Mouse (Mus musculus) midbrain, embryonic 12.5 days (tissue): ENCODE measurements around the gene Trim7. TPM values are rescaled to one million over a fixed set of nuclear protein-coding genes. Genes with fewer than 3 reads are reported as not detected.
A peak's percentile ranks its signal among the peaks of the same experiment; 100 is the strongest.
"Not testable (repeated sequence)": the region's sequence is repeated elsewhere in the genome, so short reads cannot be mapped to it uniquely, and the experiment has no call there.

ENCODE experiments used
- ATAC-seq: fragments of 200-750 bp; cut with Nextera tagmentation; 2 replicates; pipeline ENCODE4 v1.8.0; 2017; ENCODE audit warnings: low read depth, moderate TSS enrichment, moderate library complexity; ENCODE audit not compliant: low FRiP score
- H3K27ac ChIP-seq: fragments of 300-500 bp; sonication (generic); replicated peaks from 2 replicates; pipeline ENCODE4 v1.5.1; 2016; ENCODE audit warnings: mild to moderate bottlenecking
- H3K27me3 ChIP-seq: fragments of 300-500 bp; sonication (generic); 2 replicates; pipeline ENCODE4 v1.6.1; 2016; ENCODE audit warnings: mild to moderate bottlenecking
- H3K36me3 ChIP-seq: fragments of 300-500 bp; sonication (generic); 2 replicates; pipeline ENCODE4 v1.6.1; 2016
- H3K4me1 ChIP-seq: fragments of 300-500 bp; sonication (generic); 2 replicates; pipeline ENCODE4 v1.6.1; 2016
- H3K4me2 ChIP-seq: fragments of 300-500 bp; sonication (generic); replicated peaks from 2 replicates; pipeline ENCODE4 v1.6.1; 2016; ENCODE audit warnings: mild to moderate bottlenecking, moderate library complexity
- H3K4me3 ChIP-seq: fragments of 300-500 bp; sonication (generic); 2 replicates; pipeline ENCODE4 v1.5.1; 2016; ENCODE audit warnings: mild to moderate bottlenecking
- H3K9ac ChIP-seq: fragments of 300-500 bp; sonication (generic); replicated peaks from 2 replicates; pipeline ENCODE4 v1.6.1; 2016; ENCODE audit warnings: mild to moderate bottlenecking, moderate library complexity
- H3K9me3 ChIP-seq: fragments of 300-500 bp; sonication (generic); 2 replicates; pipeline ENCODE4 v1.6.1; 2016; ENCODE audit warnings: mild to moderate bottlenecking
- WGBS: fragments of 180-500 bp; shearing (Covaris S2); methylation state at CpG from one replicate; pipeline ENCODE4 v1.1.7; 2016; 5-methylcytosine and 5-hydroxymethylcytosine counted together
- polyA plus RNA-seq: library from polyadenylated mRNA; unstranded; fragments of >200 nt; fragmentation: Nextera tagmentation; extraction: Ambion mirVana; gene quantifications from 2 replicates; pipeline ENCODE4 v1.2.1, GENCODE M21; 2016

Gene Trim7
- polyA plus RNA-seq, 1 experiment from 2014 or later, result 1.4 TPM

DNA sequence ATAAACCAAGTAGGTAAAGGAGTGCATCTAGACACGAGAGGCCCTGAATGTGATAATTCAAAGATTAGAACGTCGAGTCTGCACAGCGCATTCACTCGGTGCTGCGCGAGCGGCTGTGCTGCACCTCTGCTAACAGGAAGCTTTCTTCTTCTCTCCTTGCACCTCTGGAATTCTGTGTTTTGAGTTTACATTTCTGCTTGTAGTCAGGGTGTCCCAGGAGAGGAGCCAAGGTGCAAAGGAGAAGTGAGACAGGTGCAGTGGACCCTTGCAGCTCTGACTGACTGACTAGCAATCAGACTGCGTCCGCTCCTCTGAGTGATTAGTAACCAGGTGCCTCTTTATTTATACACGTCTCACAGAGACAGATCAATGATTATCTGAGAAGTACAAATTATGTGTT is 17.3 kb downstream of the Trim7 start:
- no peaks in the 10 kb centered on the region for H3K9me3 ChIP-seq
- H3K4me3 ChIP-seq, result no peak overlapping the region
- no peak overlapping the region for H3K27ac ChIP-seq
- no peak overlapping the region for H3K4me2 ChIP-seq
- no peak for ATAC-seq
- H3K4me1 ChIP-seq, result peaks cover 6% of the 10 kb centered on the region; the same call in 1 of the 2 replicates
- H3K36me3 ChIP-seq, result no peaks in the 10 kb centered on the region
- H3K27me3 ChIP-seq, result peaks cover 54% of the 10 kb centered on the region
- H3K9ac ChIP-seq, result no peak overlapping the region
- WGBS, result 85% methylated on average over 11 of the region's 11 CpGs

DNA sequence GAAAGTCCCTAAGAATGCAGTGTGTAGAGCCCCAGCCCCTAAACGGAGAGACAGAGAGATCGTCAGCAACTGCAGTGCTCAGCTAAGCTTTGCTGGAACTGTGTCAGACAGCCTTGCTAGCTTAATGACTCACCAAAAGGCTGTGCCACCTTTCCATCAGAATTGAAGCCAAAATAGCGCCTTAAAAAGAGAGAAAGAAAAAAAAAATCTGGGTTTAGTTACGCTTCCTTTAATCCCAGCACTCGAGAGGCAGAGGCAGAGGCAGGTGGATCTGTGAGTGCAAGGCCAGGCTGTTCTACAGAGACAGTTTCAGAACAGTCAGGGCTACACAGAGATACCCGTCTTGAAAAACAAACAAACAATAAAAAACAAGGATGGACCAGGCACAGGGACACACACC is 18.4 kb downstream of the Trim7 start:
- H3K4me2 ChIP-seq, result no peak overlapping the region
- no peak overlapping the region for H3K9ac ChIP-seq
- no peaks in the 10 kb centered on the region for H3K36me3 ChIP-seq
- no peak overlapping the region for H3K4me3 ChIP-seq
- H3K27ac ChIP-seq, result no peak overlapping the region
- 54% methylated on average over 6 of the region's 6 CpGs for WGBS
- peaks cover 51% of the 10 kb centered on the region for H3K27me3 ChIP-seq
- H3K9me3 ChIP-seq, result no peaks in the 10 kb centered on the region
- H3K4me1 ChIP-seq, result no peaks in the 10 kb centered on the region
- ATAC-seq, result no peak

DNA sequence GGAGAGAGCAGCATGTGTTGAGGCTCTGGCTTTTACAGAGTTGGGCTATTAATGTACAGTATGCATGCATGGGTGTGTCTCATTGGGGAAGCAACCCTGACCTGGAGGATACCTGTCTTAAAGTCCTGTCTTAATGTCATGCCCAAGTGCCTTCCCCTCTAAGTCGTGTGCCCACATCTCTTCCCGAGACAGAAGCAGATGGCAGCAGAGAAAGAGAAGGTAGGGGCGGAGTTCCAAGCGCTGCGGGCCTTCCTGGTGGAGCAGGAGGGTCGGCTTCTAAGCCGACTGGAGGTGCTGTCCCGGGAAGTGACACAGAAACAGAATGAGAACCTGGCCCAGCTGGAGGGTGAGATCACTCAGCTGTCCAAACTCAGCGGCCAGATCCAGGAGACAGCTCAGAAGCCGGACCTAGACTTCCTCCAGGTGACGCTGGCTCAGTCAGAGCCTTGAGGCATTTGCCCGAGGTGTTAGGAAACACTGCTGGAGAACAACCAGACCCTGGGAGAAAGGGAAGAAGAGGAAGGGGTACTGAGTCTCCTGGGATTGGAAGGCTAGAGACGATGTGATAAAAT is 19.4 kb downstream of the Trim7 start:
- Histone ChIP-seq H3K9ac (no peak overlapping the region), H3K4me1 (no peaks in the 10 kb centered on the region), H3K9me3 (no peaks in the 10 kb centered on the region), H3K4me3 (no peak overlapping the region), H3K36me3 (no peaks in the 10 kb centered on the region), H3K4me2 (no peak overlapping the region), H3K27ac (no peak overlapping the region), H3K27me3 (peaks cover 51% of the 10 kb centered on the region)
- WGBS, result 41% methylated on average over 13 of the region's 13 CpGs
- ATAC-seq, result no peak

DNA sequence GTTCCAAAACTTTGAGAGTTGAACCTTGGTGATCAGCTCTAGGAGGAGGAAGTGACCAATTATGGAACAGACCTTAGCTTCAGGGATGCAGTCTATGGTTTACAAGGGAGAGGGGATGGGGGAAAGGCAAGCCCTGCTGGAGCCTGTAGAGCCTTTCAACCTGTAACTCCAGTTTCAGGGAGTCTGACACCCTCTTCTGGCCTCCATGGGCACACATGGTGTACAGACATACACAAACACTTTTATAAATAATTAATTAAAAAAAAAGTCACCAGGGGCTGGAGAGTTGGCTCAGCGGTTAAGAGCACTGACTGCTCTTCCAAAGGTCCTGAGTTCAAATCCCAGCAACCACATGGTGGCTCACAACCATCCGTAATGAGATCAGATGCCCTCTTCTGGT is 20.4 kb downstream of the Trim7 start:
- not testable (repeated sequence) for ATAC-seq

DNA sequence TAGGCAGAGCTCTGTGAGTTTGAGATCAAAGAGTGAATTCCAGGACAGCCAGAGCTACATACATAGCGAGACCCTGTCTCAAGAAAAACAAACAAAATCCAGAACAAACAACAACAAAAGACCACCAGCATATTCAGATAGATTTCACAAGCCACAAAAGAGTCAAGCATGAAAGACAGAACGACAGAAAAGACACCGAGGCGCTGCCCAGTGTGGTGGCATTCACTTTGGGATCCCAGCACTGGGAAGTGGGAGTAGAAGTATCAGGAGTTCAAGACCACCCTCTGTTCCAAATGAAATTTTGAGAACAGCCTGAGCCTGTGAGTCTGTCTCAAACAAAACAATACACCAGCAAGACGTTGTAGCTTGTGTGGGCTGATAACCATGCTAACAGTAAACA is 20.9 kb downstream of the Trim7 start:
- Histone ChIP-seq H3K4me2 (no peak overlapping the region), H3K27me3 (peaks cover 51% of the 10 kb centered on the region), H3K27ac (no peak overlapping the region), H3K4me3 (no peak overlapping the region), H3K9me3 (no peaks in the 10 kb centered on the region), H3K36me3 (no peaks in the 10 kb centered on the region), H3K4me1 (no peaks in the 10 kb centered on the region), H3K9ac (no peak overlapping the region)
- ATAC-seq, result no peak
- 68% methylated on average over 5 of the region's 5 CpGs for WGBS

More for the DNA sequence above, 20.4 kb downstream of the Trim7 start:
- not testable (repeated sequence) for H3K9me3 ChIP-seq, H3K4me1 ChIP-seq, H3K4me2 ChIP-seq, H3K4me3 ChIP-seq, H3K36me3 ChIP-seq, H3K9ac ChIP-seq, H3K27ac ChIP-seq
- 86% methylated on average over 2 of the region's 2 CpGs for WGBS
- peaks cover 48% of the 10 kb centered on the region for H3K27me3 ChIP-seq

DNA sequence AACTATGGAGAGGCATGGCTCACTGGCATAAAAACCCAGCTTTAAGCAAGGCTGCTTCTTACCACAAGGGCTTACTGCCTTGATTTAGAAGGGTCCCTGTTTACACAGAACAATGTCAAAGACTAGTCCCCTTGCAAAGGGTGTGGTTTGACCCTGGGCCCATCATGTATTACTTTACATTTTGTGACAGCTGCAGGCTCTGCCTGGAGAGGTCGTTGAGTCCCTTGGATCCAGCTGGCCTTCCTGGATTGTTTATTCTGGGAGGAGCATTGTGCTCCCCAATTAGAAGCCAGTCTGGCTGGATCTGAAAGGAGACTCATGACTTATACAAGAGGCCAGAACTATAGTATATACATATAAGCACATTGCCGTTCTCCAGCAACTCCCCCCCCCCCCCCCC is 24.3 kb downstream of the Trim7 start:
- peaks cover 40% of the 10 kb centered on the region for H3K27me3 ChIP-seq
- no peak overlapping the region for H3K27ac ChIP-seq
- peaks cover 23% of the 10 kb centered on the region for H3K4me1 ChIP-seq
- no peak overlapping the region for H3K4me2 ChIP-seq
- 59% methylated on average over 2 of the region's 2 CpGs for WGBS
- no peak for ATAC-seq
- no peak overlapping the region for H3K4me3 ChIP-seq
- H3K9me3 ChIP-seq, result no peaks in the 10 kb centered on the region
- H3K36me3 ChIP-seq, result no peaks in the 10 kb centered on the region
- H3K9ac ChIP-seq, result no peak overlapping the region

DNA sequence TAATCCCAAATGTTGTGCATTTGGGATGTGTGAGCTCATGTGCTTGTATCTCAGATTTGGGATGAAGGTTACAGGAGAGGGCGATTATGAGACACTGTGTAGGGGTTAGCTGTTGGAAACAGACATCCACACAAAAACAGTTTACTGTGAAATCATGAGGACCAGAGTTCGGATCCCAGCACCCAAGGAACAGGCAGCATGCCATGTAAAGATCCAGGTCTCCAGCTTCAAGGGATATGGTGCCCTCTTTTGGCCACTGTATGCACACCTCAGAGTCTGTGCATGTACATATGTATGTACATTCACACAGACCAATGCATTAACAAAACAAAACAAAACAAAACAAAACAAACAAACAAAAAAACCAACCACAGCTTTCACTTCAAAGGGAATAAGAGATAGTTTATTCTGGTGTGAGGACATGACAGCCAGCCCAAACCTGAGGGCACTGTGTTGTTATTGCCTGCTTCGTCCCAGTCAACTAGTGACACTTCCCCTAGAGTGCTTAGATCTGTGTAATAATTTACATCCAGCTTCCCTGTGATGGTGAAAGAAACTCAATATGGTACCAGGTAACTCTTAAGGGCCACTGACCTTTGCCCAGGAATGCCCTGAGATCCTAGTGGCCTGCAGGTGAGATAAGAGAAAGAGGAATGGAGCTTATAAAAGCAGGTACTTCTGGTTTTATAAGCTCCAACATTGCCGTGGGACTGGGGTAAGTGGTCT is 25.5 kb downstream of the Trim7 start:
- H3K9ac ChIP-seq, result no peak overlapping the region
- no peak overlapping the region for H3K4me2 ChIP-seq
- no peaks in the 10 kb centered on the region for H3K9me3 ChIP-seq
- peaks cover 23% of the 10 kb centered on the region for H3K4me1 ChIP-seq
- WGBS, result 83% methylated on average over 4 of the region's 4 CpGs
- no peak for ATAC-seq
- no peak overlapping the region for H3K27ac ChIP-seq
- H3K4me3 ChIP-seq, result no peak overlapping the region
- no peaks in the 10 kb centered on the region for H3K36me3 ChIP-seq
- H3K27me3 ChIP-seq, result peaks cover 39% of the 10 kb centered on the region

DNA sequence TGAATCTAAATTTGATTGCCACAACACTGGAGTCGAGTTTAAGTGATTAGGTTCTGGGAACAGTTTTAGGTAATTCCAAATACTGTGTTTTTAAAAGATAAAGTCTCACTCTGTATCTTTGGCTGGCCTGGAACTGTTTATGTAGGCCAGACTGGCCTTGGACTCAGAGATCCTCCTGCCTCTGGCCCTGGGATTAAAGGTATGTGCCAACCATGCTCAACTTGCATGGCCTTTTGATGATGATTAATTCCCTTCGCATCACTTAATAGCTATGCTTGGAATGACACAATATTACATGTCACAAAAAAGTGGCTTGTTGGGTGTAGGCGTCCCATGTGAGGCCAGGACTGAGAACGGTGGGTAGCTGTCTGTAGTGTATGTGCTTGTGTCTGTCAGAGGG is 26.2 kb downstream of the Trim7 start:
- H3K9me3 ChIP-seq, result no peaks in the 10 kb centered on the region

DNA sequence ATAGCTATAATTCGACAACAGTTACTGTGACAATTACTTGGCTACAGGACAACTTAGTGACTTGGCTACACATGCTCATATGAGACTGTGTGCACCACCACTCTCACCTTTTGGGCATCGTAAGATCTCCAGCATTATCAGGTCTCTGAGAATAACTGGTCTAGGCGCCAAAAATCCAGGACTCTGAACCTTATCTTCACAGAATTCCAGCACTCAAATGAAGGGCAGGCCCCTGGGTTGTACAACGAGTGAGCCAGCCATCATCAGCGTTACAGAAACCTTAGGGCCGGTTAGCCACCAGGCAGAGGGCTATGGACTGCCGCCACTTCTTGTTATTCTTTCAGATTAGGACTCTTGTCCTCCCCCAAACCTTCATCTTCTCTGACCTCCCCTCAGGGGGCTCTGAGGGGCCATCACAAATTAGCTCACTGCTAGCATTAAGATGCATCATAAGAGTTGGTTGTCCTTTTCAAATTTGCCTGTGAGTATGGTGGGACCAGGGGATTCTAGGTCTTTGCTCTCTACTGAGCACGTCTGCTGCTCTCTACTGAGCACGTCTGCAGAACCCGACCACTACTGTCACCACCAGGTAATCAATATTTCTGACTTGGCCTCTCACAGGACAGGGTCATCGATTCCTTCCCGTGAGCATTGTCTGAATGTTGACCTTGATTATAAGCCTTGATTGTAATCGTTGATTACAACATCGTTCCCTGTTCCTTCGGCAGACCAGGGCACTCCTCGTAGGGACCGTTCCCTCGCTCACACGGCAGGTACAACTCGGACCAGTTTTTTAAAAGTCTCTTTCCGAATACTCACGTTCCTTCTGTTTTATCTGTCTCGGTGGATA is 26.9 kb downstream of the Trim7 start:
- peak overlapping the region; percentile 53 for H3K9ac ChIP-seq
- 8% methylated on average over 23 of the region's 23 CpGs for WGBS
- peak overlapping the region; percentile 61 for H3K4me3 ChIP-seq
- peak overlapping the region; percentile 95 for H3K4me2 ChIP-seq
- H3K36me3 ChIP-seq, result no peaks in the 10 kb centered on the region
- H3K27me3 ChIP-seq, result peaks cover 36% of the 10 kb centered on the region
- H3K9me3 ChIP-seq, result no peaks in the 10 kb centered on the region
- 0 out of 2 replicates have a peak overlapping the region, but pooled peaks have one; percentile 39 for H3K27ac ChIP-seq
- ATAC-seq, result peak; percentile 20
- H3K4me1 ChIP-seq, result peaks cover 26% of the 10 kb centered on the region

More for the DNA sequence above, 26.2 kb downstream of the Trim7 start:
- H3K4me2 ChIP-seq, result peak overlapping the region; percentile 95; the same call in 1 of the 2 replicates
- peaks cover 39% of the 10 kb centered on the region for H3K27me3 ChIP-seq
- no peak overlapping the region for H3K4me3 ChIP-seq
- 77% methylated on average over 4 of the region's 4 CpGs for WGBS
- H3K9ac ChIP-seq, result no peak overlapping the region
- H3K4me1 ChIP-seq, result peaks cover 23% of the 10 kb centered on the region
- H3K27ac ChIP-seq, result no peak overlapping the region
- no peaks in the 10 kb centered on the region for H3K36me3 ChIP-seq
- ATAC-seq, result no peak

DNA sequence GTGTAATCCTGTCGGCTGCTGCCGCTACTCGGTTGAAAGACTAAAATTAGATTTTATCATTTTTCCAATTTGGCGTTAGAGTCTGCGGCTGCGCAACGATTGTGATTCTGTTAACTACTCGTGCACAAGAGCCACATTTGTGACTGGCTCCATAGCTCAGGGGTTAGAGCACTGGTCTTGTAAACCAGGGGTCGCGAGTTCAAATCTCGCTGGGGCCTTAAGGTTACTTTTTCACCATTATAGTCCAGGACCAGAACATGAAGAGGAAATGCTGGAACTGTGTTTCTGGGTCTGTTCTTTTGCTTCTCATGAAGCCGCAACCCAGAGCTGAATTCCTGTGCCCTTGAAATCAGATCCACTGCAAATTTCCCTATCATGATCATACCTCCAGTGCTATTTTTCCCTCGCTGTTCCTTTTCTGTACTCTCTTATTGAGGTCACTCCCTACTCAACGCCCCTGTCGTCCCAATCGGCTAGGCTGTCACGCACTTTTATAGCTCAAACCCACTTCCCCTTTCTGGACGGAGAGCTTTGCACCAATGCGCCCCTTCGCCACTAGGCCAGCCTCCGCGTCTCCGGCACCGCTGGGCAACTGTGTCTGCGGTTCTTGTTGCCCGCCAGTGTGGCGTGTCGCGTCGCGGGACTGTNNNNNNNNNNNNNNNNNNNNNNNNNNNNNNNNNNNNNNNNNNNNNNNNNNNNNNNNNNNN is 27.7 kb downstream of the Trim7 start:
- Histone ChIP-seq H3K4me2 (peak overlapping the region; percentile 95), H3K4me3 (peak overlapping the region; percentile 61), H3K9me3 (no peaks in the 10 kb centered on the region), H3K9ac (peak overlapping the region; percentile 59), H3K4me1 (peaks cover 34% of the 10 kb centered on the region), H3K27ac (no peak overlapping the region), H3K27me3 (peaks cover 34% of the 10 kb centered on the region), H3K36me3 (no peaks in the 10 kb centered on the region)
- peak; percentile 57 for ATAC-seq
- under 1% methylated on average over 31 of the region's 31 CpGs for WGBS

DNA sequence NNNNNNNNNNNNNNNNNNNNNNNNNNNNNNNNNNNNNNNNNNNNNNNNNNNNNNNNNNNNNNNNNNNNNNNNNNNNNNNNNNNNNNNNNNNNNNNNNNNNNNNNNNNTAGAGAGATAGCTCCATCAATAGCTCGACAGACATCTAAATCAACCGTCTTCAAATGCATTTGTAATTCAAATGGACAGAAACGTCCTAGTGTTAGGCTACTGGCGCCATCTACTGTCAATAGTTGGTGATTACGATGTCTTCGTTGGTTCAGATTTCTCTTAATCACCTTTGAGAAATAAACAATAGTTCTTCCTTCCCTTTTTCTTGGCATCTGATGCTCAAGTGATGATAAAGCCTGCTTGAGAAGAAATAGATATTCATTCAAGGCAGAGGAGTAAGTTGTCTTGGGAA is 33.1 kb downstream of the Trim7 start:
- Histone ChIP-seq H3K9ac (no peak overlapping the region), H3K36me3 (no peaks in the 10 kb centered on the region), H3K9me3 (no peaks in the 10 kb centered on the region), H3K4me3 (peak overlapping the region; percentile 40), H3K4me2 (peak overlapping the region; percentile 95), H3K4me1 (peaks cover 24% of the 10 kb centered on the region), H3K27me3 (peaks cover 24% of the 10 kb centered on the region), H3K27ac (no peak overlapping the region)
- 0% methylated on average over 6 of the region's 6 CpGs for WGBS
- ATAC-seq, result no peak
